Mouse (Mus musculus) skeletal muscle tissue, adult 2 months (tissue): ENCODE measurements around the gene Lrrc1.
A peak's percentile ranks its signal among the peaks of the same experiment; 100 is the strongest.

ENCODE experiments used
- DNase-seq: peaks from one replicate; pipeline ENCODE4 v3.0.0-alpha.2; 2012; ENCODE audit warnings: low read depth, low spot score

Lrrc1 gene

DNA sequence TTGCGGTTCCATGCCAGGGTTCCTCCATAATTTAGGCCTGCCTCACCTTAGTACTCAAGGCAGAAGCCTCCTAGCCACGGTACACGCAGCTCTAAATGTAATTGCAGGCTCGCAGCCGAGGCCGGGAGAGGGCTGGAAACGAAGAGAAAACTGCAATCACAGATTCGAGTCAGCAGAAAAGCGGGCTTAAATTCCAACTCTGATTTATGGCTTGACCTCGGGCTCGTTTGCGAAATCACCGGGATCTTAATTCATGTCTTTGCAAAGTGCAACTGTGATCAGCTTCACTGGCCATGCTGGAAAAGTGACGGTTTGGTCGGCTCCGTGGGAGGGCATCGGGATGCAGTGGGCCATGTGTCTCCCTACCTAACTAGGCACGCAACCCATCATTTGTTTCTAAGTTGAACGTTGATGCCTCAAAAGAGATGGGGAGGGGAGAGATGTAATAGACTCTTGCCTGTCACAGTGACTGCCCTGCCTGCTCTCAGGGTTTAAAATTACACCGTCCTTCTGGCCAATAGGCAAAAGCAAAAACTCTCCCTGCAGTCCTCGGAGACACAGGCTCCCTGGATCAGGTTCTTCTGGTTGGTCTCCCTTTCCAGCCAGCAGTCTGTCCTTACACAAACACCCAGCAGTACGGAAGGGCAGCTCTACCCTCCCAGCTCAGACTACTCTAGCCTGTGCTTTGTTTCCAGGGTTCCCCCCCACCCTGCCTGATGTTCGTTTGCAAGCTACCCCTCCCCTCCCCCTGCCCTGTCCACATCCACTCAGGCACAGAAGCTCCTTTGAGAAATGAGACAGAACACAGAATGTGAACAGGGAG lies 117.2 kb downstream of the Lrrc1 start:
- peak; percentile 69 for DNase-seq

DNA sequence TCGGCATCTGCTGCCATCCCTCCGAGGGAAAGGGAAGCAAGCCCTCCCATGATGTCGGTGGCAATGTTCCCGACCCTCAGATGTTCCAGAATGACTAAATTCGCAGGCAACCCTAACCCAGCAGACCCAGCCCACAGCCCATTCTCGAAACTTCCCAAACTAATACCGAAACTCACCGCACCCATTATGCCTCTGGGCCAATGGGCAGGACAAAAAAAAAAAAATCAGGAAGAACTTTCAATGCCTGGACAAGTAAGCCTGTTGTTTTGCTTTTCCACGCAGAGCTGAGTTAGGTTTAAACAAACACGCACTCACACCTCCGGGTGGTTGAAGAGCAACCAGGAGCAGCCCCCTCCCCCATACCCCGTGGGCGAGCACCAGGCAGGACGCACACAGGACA lies 118.6 kb downstream of the Lrrc1 start:
- no peak for DNase-seq

DNA sequence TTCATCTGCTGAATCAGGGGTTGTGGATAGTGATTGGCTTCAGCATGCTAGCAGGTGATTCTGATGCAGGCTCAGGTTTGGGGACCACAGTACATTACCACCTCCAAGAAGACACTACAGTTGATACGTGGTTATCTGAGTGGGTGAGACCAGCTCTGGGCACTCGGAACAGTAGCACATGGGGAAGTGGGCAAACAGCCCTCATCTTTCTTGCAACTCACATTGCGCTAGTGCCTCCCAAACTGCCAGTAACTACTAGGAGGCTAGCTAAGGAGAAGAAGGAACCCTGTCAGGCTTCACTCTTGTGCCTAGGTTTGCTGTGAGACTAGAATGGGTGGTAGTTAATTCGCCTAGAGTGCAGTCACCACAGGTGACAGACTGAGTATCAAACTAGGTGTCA lies 119.1 kb downstream of the Lrrc1 start:
- DNase-seq: no peak

DNA sequence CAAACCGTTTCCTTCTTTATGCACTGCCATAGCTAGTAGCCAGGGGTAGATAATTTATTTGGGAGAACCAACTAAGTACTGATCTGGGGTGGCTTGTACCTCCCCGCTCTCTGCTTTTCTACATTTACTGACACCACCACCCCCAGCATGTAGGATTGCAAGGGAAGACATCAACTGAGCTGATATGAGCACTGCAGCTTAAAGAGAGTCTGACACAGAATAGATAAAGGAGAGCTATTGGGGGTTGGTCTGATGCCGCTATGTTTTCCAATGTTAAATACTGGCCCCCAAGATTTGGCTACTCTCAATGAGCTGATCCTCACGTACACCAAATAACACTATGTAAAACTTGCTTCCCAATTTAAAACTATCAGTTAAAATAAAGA lies 124.5 kb downstream of the Lrrc1 start:
- no peak for DNase-seq

DNA sequence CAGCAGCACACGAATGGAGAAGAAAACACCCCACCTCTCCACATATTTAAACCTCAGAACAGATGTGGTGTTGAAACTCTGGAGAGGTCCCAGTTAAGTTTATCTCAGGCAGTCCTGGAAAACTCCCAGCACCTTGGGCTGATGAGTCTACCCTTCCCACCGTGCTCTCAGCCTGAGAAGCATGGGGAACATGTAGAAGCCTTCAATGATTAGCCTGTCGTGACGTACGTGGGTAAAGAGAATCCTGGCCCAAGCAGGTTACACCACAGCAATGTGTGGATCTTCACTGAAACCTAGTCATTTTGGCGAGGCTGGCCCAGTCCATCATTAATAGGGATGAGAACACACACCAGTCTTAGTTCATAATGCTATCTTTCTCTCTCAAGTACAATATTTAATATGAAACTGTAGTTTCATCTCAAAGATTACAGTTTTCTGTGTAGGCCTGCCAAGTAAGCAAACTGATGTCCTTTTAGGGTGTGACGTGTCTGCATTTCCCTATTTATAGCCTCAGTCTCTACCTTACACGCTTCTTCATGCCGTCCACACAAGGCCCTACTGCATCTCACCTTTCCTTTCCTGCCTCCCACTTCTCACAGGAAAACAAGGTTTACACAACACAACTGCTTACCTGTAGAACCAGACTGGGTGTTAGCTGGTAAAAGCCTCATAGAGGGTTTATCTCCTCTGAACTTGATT lies 125.0 kb downstream of the Lrrc1 start:
- DNase-seq: no peak

DNA sequence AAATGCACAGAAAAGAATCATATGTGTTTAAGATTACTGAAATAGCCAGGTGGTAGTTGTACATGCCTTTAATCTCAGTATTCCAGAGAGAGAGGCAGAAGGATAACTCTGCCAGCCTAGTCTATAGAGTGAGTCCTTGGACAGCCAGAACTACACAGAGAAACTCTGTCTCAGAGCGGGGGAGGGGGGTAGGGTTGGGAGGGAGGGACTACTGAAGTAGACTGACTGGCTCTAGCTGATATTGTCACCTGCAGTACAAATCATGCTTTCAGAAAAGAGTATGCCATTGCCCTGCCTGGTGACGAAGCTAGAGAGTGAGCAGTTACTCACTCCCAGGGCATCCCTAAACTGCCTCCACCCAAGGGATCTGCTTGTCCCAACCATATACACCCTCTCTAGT lies 125.9 kb downstream of the Lrrc1 start:
- DNase-seq: no peak

DNA sequence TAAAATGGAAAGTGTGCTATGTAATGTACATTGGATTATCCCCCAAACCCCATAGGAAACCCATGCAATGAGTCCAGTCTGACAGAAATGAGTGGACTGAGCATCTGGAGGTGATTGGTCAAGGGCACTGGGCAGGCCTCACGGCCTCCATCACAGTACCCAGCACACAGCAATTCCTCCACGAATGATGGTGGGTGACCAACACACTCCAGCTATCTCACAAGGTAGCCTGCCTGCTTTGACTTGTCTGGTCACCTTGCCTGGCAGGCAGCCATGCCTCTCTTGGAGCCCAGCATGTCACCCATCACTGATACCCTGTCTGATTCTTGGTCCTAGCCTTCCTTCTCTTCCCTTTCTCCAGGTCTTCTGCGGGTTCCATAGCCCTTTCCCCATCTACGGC lies 128.2 kb downstream of the Lrrc1 start:
- no peak for DNase-seq

DNA sequence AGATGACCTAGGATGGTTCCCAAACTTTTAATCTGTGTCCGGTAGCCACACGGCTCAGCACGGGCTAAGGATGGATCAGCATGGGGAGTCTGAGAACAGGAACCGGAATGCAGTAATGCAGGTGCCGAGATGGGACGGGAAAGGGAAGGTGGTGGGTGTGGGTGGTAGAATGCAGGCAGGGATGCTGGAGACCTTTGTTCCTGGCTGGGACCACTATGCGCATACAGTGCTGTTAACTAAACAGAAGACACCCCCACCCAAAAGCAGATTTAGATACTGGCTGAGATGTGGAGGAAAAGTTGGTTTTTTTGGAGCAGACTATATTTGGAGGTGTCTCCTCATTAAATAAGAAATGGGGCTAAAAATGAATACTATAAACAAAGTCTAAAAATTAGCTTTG lies 128.7 kb downstream of the Lrrc1 start:
- no peak for DNase-seq

DNA sequence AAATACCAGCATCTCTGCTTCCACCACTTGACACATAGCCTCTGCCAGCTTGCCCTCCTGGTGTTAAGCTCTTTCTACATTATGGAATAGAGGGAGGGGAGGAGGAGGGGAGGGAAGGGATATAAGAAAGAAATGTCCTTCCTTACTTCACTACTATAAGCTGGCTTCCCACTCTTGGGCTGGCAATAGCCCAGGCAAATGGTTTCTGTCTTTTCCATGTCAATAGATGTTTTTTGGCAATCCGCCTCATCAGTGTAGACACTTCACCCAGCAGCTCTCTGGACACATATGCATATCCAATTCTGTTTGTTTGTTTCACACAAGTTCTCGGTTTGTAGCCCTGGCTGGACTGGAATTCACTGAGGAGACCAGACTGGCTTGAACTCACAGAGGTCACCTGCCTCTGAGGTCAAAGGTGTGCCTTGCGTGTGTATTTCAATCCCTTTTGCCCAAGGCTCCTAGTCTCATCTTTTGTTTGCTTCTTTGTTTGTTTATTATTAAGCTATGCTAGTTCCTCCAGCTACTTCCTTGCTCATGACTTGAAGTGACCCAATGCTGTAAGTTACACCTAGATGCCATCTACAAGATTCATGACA lies 132.7 kb downstream of the Lrrc1 start:
- no peak for DNase-seq

DNA sequence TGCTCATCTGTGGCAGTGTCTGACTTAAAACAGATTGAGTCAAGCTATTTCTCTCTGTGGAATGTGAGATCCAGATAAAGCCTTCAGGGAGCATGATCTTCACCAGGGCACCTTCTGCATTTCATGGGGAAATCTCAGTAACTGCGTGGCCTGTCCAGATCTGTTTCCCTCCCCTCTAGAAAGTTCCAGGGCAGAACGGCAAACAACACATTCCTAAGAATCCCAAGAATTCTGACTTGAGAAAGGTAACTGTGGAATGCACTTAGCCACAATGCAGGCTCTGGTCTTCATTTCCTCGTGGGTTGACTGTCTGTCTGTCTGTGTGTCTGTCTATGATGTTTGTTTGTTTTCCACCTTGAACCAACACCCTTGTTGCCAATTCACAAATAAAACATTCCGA lies 133.7 kb downstream of the Lrrc1 start:
- DNase-seq: no peak

DNA sequence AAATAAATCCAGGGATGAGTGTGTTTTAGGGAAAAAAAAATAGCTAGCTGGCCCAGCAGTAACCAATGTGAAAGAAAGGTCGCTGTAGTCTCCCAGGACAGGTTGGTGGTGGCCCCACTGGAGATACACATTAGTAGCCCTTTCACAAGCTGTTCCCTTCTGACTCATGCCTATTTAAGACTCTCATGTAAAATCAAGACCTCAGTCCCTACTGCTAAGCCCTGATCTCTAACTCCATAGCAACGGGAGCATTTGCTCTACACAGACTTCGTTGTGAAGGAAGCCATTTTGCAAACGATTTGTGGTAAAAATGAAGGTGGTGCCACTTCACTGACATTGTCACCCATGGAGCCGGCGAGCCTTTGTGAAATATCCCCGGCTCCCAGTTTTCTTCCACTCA lies 134.1 kb downstream of the Lrrc1 start:
- DNase-seq: no peak

DNA sequence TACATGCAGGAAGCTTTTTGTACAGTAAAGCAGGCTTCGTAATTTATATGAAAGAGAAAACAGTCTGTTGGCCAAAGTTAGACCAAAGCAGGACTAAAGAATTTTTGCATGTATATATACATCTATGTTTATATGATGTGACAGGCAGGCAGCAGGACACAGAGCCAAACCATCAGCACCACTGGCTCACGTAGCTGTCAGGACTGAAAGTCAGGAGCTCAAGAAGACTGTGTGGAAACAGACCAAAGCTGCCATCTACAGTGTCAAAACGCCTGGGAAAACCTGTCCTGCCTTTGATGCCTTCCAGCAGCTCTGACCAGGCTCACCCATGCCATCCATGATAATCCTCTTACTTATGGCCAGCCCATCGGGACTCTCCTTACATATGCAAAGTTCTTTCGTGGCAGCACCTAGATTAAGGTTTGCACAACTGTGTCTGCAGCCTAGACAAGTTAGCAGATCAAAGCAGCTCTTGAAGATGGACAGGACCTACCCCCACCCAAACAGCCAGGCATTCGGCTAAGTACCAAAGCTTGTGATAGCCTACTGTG lies 136.5 kb downstream of the Lrrc1 start:
- no peak for DNase-seq

DNA sequence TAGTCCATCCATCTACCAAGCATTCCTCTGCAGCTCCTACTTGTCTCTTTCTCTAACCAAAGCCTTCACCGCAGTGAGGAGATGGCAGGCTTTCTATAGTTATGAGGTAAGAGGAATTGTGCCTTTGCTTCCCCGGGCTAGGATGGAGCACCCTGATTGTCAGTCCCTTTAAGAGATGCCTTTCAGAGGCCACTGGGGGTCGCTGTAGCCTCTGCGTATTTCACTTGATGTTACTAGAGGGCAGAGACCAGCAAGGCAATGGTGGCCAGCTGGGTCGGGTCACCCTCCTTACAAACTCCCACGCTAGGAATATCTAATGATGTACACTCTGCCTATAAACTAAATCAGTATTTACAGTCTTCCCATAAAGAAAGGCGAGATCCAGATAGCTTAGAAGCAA lies 137.8 kb downstream of the Lrrc1 start:
- DNase-seq: no peak

DNA sequence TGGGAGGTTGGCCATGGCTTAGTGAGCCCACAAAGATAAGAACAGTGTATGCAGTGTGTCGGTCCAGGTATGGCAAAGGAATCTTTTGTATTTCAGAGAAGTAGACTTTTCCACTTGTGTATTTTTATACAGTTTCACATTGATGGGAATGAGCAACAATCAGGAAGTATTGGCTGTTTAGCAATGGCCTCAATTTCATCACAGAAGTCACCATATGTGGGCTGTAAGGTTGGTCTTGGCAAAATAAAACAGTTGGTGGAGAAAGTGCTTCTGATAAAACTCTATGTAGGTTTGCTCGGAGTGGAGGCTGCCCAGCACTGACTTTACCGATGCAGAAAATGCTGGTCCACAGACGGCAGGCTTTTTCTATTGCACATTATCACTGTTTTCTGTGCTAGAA lies 140.2 kb downstream of the Lrrc1 start:
- DNase-seq: no peak

DNA sequence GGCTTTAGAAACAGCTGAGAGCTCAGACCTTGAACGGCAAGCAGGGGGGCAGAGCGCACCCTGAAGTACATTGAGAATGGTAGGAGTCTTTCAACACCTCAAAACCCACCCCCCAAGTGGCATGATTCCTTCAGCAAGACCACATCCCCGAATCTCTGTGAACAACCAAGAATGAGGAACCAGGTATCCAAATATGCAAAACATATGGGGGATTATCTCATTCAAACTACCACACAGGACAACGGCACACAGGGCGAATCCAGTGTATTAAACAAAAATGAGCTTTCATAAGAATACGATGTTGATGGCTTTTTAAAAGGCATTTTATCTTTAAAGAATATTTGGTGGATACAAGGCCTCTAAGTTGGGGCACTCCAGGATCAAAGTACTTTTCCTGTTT lies 140.7 kb downstream of the Lrrc1 start:
- DNase-seq: no peak

DNA sequence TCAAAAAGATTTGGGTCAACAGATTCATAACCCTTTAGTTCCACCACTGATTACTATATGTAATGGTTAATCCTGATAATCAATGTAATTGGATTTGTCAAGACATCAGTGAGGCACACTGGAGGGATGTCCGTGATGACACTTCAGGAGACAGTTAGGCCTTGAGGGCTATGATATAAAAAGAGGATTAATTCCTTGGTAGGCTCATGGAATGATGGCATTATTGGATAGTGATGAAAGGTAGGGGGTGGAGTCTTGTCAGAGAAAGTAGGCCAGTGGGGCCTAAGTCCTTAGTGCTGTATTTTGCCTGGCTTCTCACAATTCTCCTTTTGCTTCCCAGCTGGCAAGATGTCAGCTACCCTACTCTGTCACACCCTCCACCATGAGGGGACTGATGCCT lies 141.7 kb downstream of the Lrrc1 start:
- DNase-seq: no peak

DNA sequence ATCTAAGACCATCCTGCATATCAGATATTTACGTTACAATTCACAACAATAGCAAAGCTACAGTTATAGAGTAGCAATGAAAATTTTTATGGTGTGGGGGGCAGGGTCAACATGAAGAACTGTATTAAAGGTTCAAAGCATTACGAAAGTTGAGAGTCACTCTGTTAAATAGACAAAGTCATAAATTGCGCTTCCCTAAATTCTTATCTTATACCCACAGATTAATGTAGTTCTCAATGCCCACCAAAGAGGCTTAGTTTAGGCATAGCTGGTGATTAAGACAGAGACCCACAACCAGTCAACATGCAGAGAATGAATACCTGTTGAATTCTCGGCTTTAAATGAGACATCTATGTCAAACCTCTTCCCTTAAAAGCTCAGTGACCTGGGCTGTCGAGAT lies 144.9 kb downstream of the Lrrc1 start:
- DNase-seq: no peak

DNA sequence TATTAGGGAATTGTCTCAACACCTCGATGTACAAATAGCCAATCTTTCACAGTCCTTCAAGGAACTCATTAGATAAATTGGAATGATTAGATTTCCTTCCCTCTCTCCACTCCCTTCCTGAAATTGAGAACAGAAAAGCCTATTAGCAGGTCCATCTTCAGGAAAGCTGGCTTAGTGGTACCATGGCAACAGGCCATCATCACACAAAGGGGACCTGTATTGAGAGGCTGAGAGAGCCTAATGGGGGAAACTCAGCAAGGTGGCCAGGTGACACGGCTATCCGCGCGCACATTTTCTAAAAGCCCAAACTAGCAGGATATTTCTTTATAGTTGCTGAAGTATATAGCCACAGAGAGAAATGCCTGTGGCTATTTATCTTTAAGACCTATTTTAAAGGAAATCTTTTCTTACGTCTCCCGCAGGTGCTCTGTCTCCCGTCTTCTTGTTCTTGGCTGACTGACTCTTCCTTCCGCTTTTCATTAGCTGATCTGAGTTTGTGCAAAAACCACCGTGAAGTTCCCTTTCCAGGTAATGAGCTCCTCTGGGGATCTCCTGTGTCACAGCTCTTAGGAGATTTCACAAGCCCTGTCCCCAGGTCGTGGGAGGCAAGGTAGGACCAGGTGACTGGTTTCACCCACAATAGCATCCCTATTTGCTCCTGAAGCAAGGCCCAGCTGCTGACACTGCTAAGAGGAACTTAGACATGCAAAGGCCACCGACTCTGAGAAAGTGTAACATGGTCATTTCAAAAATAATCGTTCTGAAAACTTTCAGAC lies 145.6 kb downstream of the Lrrc1 start:
- no peak for DNase-seq

DNA sequence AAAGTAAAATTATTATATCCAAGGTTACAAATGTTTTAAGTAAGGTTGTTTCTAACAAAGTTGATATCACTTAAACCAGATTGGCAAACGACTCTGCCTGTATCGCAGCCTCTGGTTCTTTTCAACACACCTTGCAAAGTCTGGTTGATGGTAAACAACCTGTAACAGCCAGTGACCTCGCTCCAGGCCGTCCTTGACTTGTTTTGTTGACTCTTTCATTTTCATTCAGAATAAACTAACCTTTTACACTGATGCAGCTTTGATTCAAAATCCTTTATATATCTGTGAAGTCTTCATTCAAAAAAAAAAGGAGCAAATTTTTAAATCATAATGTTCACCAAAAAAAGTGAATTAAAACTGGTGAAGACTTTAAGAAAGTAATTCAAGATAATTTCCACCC lies 147.6 kb downstream of the Lrrc1 start:
- DNase-seq: no peak

DNA sequence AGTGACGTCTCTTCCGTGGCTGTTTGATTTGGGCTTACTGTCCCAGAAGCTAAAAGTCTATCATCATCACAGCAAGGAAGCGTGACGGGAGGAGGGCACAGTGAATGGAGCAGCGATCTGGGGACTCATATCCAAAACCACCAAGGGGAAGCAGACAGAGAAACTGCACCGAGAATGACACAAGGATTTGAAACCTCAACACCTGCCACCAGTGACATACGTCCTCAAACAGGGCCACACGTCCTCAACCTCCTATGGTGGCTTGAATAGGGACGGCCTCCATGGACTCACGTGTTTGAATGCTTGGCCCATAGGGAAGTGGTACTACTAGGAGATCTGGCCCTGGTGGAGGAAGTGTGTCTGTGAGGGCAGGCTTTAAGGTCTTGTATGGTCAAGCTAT lies 153.4 kb downstream of the Lrrc1 start:
- DNase-seq: no peak

DNA sequence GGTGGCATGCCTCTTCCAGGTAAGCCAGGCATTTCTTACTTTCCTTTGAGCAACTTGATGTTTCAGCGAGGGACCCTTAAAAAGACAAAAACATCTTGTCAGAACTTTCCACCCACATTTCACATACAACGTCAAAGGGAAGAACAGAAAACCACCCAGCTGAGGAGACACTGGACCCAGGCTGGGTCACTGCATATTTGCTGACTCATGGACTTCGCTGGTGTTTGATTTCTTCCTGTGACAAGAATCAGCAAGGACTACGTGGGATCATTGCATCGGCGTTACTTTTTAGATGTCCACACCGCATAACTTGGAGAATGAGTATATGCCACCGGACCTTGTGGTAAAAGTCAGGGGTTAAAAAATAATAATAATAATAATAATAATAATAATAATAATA lies 155.7 kb downstream of the Lrrc1 start:
- DNase-seq: no peak

DNA sequence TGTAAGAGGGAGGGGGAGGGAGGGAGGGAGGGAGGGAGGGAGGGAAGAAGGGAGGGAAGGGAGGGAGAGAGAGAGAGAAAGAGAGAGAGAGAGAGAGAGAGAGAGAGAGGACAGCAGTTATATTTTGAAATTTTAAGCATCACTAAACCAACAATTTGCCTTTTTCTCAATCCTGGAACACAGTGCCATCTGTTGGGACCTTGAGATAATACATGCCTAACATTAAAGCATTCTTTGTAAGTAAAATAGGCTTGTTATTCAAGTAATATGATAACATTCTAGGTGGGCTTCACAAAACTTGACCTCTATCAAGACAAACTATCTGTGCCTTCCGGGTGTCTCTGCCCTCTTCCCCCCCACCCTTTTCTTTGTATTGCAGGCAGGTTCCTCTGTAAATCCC lies 157.9 kb downstream of the Lrrc1 start:
- DNase-seq: no peak
